Mouse (Mus musculus): Measurements from ENCODE around the gene Lat2. TPM values are rescaled to one million over a fixed set of nuclear protein-coding genes. Genes with fewer than 3 reads are reported as not detected.

The Lat2 gene
- 0.85 TPM for polyA plus RNA-seq (2014; fragmentation: Illumina TruSeq; extraction: RNeasy Lipid Tissue Mini Kit (QIAGEN cat#74804); ENCODE audit: low read depth, low replicate concordance)

GRCm38 (mm10) chr5:134614802-134615201 lies at the start of gene Lat2:
Gene Lat2 (minus strand): TSS chr5:134615025.

GRCm38 (mm10) chr5:134639269-134639682 lies 24.5 kb upstream of the Lat2 start, which contains the start of gene Eif4h:
Gene Eif4h (minus strand): TSS chr5:134639490.

GRCm38 (mm10) chr5:134581146-134581545 lies 33.7 kb downstream of the Lat2 start, which contains the start of gene Rfc2:
Gene Rfc2 (plus strand): TSS chr5:134581366.

DNA sequence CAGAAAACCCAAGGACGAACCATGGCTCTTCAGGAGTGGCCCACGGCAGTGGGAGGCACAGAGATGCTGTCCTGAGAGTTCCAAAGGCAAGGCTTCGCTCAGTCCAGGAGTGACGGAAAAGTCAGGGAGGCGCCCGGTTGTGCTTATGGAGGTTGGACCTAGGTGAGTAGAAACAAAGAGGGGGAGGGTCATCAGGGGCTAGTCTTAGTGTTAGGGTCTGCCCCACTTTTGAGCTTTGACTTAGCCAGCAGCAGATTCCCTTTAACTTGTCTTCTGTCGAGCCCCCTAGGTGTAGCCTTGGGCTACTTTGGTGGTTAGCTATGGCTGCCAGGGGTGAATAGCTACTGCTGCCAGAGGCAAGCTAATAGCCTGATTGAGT lies 54.8 kb downstream of the Lat2 start, which contains the start of gene Syna:
Gene Syna (minus strand): TSS at position 101 of the 379 bp plus-strand sequence.

GRCm38 (mm10) chr5:134552110-134552972 lies 62.5 kb downstream of the Lat2 start, which contains the start of gene Clip2:
Gene Clip2 (minus strand): TSS chr5:134552434.

Other genes starting within 250 kb of the Lat2 start
- gene Gtf2ird1, start 158.3 kb downstream of the Lat2 start, polyA plus RNA-seq (2014; fragmentation: Illumina TruSeq; extraction: RNeasy Lipid Tissue Mini Kit (QIAGEN cat#74804); ENCODE audit: low read depth, low replicate concordance) = 8.1 TPM
- not detected for gene Clip2, start 62.6 kb downstream of the Lat2 start, polyA plus RNA-seq (2014; fragmentation: Illumina TruSeq; extraction: RNeasy Lipid Tissue Mini Kit (QIAGEN cat#74804); ENCODE audit: low read depth, low replicate concordance)
- gene Syna, start 54.9 kb downstream of the Lat2 start, polyA plus RNA-seq (2014; fragmentation: Illumina TruSeq; extraction: RNeasy Lipid Tissue Mini Kit (QIAGEN cat#74804); ENCODE audit: low read depth, low replicate concordance) = not detected
- 5.9 TPM for gene Rfc2, start 33.7 kb downstream of the Lat2 start, polyA plus RNA-seq (2014; fragmentation: Illumina TruSeq; extraction: RNeasy Lipid Tissue Mini Kit (QIAGEN cat#74804); ENCODE audit: low read depth, low replicate concordance)
- gene Eif4h, start 24.5 kb upstream of the Lat2 start, polyA plus RNA-seq (2014; fragmentation: Illumina TruSeq; extraction: RNeasy Lipid Tissue Mini Kit (QIAGEN cat#74804); ENCODE audit: low read depth, low replicate concordance) = 53.3 TPM
- 0.24 TPM for gene Limk1, start 73.6 kb upstream of the Lat2 start, polyA plus RNA-seq (2014; fragmentation: Illumina TruSeq; extraction: RNeasy Lipid Tissue Mini Kit (QIAGEN cat#74804); ENCODE audit: low read depth, low replicate concordance)
- 0.29 TPM for gene Eln, start 132.3 kb upstream of the Lat2 start, polyA plus RNA-seq (2014; fragmentation: Illumina TruSeq; extraction: RNeasy Lipid Tissue Mini Kit (QIAGEN cat#74804); ENCODE audit: low read depth, low replicate concordance)